Mouse (Mus musculus): ENCODE measurements around the gene Lrat.

The Lrat gene

GRCm38 (mm10) chr3:82903613-82904205 is at the start of gene Lrat:
Lrat (minus strand) TSS chr3:82903973.
- no peak for DNase-seq

GRCm38 (mm10) chr3:82952173-82952962 is 48.6 kb upstream of the Lrat start:
- no peak for DNase-seq

- DNase-seq: no peak
Measured at GRCm38 (mm10) chr3:82950639-82951038, 46.9 kb upstream of the Lrat start.

GRCm38 (mm10) chr3:82950208-82950607 is 46.4 kb upstream of the Lrat start:
- DNase-seq: no peak

- no peak for DNase-seq
Measured at GRCm38 (mm10) chr3:82946375-82947107, 42.8 kb upstream of the Lrat start.

- DNase-seq: no peak
Measured at GRCm38 (mm10) chr3:82927917-82928316, 24.1 kb upstream of the Lrat start.

- DNase-seq: no peak
Measured at GRCm38 (mm10) chr3:82915632-82916031, 11.9 kb upstream of the Lrat start.

GRCm38 (mm10) chr3:82908671-82909070 is 4.9 kb upstream of the Lrat start:
- DNase-seq: no peak

- no peak for DNase-seq
Measured at GRCm38 (mm10) chr3:82904211-82904908, 587 bp upstream of the Lrat start.

- no peak for DNase-seq
Measured at GRCm38 (mm10) chr3:82902757-82903612, 788 bp downstream of the Lrat start.

- no peak for DNase-seq
Measured at GRCm38 (mm10) chr3:82888842-82889241, 14.9 kb downstream of the Lrat start.

GRCm38 (mm10) chr3:82877258-82877657 is 26.5 kb downstream of the Lrat start:
- no peak for DNase-seq

GRCm38 (mm10) chr3:82876372-82876739 is 27.4 kb downstream of the Lrat start, which contains the start of gene Rbm46:
Rbm46 (minus strand) TSS chr3:82876483.
- peak; percentile 2 to 3 for DNase-seq

GRCm38 (mm10) chr3:82875671-82876371 is 28.0 kb downstream of the Lrat start:
- no peak for DNase-seq

- DNase-seq: no peak
Measured at GRCm38 (mm10) chr3:82857414-82858077, 46.2 kb downstream of the Lrat start.

All from thymus, adult 18-20 months (tissue).